Mouse (Mus musculus) spleen, postnatal 10 days (tissue): ENCODE data around the gene Atp13a5.

Source experiments
- DNase-seq, 2 experiments: peaks; one replicate each; pipeline ENCODE4 v3.0.0; 2021 to 2022; ENCODE audit warnings: low spot score in 2 of 2

Gene Atp13a5

DNA sequence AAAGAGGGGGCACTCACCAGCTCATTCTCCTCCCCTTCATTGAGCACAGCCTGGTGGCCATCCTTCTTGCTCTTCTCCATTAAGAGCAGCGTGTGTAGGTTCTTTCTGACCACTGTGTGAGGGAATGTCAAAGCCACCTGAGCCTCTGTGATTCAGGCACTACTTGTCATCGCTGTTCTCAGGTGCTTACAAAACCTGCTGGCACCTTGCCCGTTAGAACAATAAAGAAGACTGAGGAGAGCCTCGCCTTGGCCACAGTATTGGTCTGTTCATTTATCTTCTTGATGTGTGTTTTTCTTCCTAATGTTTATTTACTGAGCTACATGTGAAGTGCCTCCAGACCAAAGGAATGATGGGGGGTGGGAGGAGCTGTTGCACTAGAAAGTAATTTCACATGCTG, at the start of gene Atp13a5:
Gene Atp13a5, minus strand, starts transcription at position 275 of the 400 bp plus-strand sequence.
- DNase-seq, result no peak

DNA sequence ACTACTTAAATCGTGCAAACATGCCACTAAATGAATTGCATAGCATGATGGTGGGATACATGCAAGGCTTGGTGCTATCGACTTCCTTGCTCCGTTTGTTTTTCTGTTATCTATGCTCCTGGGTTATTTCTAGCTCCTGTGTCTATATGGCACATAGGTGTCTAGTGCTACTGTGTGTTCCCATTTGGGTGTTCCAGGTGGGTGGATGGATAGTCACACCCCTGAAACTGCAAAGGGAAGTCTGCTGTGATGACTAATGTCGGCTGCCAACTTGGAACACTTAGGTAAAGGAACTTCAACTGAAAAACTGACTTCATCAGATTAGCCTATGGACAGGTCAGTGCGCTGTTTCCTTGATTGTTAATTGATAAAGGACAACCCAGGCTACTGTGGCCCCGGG, 36.3 kb upstream of the Atp13a5 start:
- no peak for DNase-seq

DNA sequence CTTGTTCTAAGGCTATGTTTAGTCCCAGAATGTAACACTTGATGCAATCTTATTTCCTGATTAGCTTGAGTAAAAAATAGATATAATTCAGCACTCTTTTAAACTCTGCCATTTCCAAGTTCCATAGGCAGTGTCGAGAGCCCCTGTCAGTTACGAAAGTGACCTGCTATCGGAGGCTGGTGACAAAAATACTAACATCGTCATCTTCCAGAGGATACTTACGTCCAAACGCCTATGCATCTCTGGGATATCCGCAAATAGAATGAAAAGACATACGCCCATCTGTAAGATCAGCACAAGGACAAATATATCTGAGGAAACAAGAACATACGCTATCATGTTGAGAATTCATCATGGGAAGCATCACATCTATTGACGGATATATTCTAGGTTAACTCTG, 28.8 kb upstream of the Atp13a5 start:
- no peak for DNase-seq

DNA sequence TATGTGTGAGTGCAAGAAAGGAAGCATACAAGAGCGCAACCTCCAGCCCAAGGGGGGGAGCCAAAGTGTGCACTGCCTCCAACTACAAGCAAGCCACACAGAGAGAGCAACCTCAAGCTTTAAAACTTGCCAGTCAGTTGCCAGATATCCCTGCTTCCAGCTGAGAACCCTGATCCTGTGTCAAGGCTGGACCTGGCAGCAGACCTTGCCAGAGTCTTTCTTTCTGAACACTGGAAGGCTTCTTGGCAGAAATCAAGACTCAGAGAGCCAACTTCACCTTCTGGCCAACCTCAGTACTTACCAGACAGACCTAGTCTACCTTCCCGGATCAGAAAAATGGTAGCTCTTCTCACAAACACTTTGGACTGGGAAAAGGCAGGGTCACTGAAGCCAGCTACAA, 20.5 kb upstream of the Atp13a5 start:
- DNase-seq, result no peak

DNA sequence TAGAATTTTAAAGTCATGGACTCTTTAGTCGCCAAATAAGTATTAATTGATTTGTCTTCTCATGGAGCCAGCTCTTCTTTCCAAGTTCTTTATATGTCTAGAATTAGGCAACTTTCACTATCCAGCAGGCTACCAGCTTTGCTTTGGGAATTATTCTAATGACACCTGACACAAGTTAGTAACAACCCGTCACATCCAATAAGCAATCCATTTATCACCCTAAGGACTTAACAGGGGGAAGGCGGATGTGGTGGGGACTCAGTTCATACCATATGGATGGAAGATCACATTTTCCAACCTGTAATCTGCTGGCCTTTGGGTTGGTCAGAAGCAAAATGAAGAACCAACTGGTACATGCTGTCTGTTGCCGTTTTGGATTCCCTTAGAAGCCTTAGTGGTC, 6.2 kb upstream of the Atp13a5 start:
- no peak for DNase-seq

DNA sequence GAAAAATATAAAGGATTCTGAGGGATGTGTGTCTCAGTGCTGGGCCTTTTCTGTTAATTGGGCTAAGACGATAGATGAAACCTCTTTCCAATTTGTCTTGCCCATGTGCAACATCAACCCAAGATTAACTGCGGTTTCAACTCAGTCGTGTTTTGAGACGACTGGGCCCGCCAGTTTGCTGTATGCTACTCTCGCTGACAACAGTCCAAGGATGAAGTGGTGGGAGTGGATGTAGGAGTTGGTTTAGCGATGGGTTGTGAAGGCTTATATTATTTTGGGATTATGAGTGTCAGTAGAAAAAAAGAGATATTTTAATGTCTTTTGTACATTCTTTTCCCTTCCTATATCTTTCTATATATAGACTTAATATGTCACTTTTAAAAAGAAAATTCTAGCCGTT, 3.9 kb downstream of the Atp13a5 start:
- no peak for DNase-seq

DNA sequence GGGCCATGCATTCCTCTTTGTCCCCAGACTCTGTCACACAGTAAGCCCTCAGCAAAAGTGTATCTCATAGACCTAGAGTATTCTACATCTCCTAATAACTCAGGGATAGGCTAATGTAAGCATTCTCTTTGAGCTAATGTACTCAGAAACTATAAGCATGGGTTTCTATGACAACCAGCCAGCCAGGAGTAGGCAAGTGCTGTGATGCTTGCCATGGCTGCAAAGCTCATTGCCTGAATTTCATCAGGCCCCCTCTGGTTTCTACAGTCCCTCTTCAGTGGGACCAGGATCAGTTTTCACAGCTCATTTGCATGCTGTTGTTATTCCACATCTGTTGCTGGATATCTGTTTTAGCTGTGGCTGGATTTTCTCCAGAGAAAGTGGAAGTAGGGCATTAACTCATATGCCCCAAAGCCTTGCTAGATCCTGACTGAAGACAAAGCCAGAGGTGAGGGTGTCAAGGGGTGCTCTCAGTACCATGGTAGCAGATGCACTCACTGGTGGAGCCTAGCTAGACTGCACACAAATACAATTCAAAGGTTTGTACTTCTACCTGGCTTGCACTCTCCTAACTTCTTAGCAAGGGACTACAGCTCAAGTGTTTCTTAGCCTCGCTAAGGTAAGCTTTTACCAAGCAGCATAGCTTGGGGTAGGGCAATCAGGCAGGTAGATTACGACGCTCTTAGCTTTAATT, 47.0 kb downstream of the Atp13a5 start:
- DNase-seq, result no peak

DNA sequence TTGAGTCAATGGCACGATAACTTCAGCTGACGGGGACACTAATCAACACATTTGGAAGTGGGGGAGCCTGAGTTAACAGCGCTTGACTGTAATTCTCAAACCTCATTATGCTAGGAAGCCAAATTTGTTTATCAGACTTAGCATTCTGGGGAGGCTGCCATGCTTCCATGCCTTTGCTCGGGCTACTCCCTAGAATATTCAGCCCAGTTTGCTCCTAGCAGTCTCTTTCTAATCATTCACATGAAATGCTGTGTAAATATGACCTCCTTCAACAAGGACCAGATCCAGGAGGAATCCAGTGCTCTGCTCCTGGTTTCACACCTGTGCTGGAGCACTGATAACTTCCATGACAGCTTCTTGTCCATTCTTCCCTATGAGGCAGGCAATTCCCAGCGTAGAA, 47.6 kb downstream of the Atp13a5 start:
- DNase-seq, result no peak

DNA sequence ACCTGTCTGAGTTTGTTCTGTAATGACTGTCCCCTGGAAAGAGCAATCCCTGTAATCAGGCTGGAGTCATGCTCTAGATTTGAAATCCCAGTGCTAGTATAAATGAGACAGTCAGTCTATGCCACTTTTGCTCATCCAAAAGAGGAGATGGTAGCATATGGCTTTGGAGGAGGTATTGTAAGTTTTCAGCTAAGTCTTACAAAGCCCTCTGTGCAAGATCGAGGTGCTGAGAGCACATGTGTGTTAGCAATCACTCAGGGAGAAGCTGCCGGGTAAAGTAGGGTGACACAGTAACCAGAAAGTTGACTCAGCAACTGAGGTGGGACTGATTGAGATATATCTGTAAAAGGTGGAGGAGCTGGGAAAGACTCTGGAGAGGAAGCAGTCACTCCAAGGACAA, 49.3 kb downstream of the Atp13a5 start:
- no peak for DNase-seq

DNA sequence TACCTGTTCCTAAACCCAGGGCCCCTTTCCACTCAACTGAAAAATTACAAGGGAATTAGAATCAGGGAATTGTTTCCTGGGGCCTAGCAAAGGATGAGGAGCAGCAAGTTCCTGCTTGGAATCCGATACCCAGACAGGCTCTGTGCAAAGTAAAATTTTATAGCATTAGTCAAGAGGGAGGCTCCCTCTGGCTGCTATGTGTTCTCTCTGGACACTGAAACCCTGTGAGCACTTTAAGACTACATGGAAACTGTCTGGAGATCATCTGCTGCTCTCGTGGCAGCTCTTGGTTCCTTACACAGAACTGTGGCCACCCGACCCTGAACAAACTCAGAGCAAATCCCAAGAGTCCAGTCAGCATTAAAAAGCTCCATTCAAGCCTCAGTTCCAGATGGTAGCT, 50.6 kb downstream of the Atp13a5 start:
- no peak for DNase-seq

DNA sequence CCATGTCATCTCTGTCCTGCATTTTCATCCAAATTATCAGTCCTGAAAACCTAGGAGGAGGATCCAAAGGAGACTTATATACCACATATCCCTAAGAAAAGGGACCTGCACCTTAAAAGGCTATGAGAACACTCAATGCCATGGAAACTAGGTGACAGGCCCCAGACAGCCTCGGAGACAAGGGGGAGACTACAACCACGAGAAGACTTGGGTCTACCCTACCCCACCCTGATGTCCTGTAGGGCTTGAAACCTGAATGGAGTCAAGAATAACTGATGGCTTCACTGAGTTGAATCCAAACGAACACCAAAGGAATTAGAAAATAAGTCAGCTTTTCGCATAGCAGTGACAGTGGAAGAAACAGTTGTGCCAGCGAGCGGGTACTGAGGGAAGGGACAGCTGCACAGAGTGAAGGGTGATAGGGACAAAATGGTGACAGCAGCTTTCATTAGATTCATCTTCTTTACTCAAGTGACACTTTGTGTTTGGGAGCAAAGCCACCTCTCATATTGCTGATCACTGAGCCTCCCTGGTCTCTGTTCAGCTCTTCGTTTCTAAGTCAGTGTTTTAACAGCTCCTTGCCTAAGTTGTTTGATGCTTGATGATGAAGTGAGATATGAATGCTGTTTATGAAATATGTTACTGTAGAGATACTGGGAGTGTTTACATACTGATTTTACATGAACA, 53.2 kb downstream of the Atp13a5 start:
- no peak for DNase-seq

DNA sequence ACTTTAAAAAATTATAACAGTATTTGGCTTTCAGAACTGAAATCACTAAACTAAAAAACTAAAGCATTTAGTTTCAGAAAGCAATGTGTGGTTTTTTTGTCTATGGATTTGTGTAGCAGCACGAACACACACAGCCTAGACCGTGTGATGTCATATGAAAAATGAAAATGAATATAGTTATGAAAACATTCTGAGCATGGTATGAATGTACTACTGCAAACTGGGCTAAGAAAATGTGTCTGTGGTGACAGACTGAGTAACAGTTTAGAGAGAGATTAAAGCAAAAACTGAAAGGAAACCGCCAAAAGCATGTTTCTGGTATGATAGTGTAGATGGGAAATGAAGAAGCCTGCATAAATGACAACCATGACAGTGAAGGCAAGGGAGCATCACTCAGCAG, 57.8 kb downstream of the Atp13a5 start:
- DNase-seq, result no peak

DNA sequence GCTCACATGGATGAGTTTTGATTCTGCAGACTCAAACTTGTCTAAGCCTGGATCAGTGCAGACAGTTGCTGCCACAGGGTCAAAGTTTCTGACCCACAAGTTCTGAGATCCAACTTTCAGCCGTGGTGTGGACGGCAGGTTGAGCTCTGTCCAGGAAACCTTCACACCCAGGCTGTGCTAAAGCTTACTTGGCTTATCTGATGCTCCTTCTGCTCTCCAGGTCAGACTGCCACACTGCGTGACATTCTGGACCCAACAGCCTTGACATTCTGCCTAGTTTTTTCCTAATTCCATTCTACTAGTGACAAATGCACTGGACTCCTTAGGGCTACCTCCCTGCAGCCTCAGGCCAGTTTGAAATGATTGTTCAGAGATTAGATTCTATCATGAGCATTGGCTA, 63.1 kb downstream of the Atp13a5 start:
- no peak for DNase-seq

DNA sequence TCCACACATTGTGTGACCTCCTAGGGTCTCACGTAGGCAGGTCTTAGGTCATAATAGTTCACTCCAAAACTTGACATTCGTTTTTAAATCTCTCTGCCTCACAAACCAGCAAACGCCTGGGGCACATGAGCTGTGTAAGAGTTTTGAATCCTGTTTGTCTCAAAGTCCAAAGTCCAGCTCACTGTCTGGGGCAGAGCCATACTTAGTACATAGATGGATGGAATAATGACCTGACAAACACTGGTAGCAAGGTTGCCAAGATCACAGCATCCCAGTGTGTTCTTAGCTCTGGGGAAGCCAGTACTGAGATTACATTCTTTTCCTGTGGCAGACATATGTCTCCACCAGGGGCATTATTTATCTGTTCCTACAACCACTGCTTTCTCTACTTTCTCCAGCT, 63.5 kb downstream of the Atp13a5 start:
- DNase-seq, result no peak

DNA sequence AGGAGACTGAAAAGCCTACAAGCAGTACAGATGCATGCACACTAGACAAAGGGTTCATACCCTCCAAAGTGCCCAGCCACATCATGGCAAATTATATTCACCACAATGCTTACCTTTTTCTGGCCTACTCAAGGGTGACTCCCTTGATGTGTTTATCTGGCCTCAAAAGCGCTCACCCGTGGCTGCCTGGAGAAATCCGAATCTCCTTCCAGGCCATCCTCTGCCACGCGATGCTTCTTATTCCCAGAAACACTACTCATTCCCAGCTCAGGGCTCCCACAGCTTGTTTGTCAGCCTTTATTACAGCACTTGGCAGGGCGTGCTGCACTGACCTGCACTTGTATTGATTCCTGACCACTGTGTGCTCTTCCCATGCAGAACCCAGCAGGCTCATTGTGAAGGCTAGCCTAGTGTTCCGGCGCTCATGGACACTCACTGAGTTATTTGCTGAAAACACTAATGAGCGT, 80.9 kb downstream of the Atp13a5 start:
- no peak for DNase-seq

DNA sequence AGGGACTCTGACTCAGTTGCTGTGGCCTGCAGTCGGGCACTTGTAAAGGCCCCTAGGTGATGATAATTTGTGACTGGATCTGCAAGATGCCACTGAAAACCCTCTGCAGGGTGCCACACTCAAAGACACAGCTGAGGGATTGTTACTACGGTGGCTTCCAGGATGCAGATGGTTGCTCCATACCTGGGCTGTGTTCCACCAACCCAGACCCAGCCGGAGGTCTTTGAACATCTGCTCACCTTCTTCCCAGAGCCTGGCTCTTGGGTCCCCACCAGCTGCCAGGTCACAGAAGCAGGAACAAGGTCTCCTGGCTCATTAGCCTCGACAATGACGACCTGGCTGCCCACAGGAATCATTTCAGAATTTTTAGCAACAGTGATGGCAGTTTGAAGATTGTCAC, 97.8 kb downstream of the Atp13a5 start:
- DNase-seq, result no peak

DNA sequence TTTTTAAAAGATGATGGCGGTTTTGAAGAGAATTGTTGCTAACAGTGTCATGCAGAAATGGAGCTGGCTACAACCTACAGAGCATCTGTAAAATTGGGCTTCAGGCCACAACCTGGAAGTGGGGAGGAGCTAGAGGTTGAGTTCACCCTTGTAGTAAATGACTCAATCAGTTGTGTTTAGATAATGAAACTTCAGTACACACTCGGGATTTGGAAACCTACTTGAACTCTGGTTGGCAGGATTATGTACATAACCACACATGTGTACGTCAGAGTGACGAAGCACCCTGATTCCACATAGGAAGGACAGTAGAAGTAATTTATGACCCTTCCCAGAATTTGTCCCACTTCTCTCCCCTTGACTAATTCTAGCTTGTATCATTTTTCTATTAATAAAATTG, 124.2 kb downstream of the Atp13a5 start:
- no peak for DNase-seq

DNA sequence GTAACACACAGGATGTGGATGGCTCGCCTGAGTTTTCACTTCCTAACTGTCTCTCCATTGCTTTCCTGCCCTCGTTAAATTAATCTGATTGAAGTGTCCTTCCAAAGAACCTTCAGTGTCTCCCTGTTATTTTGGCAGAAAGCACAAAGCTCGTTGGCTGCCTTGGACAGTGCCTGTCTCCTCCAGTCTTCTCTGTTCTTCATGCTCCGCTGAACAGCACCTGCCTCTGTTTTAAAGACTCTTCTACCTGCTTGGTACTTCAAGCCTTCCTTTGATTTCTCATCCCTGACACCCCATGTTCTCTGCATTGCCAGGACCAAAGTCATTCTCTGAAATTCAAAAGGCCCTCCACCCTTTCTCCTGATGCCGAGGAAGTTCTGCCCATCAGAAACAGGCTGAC, 142.6 kb downstream of the Atp13a5 start:
- no peak for DNase-seq

DNA sequence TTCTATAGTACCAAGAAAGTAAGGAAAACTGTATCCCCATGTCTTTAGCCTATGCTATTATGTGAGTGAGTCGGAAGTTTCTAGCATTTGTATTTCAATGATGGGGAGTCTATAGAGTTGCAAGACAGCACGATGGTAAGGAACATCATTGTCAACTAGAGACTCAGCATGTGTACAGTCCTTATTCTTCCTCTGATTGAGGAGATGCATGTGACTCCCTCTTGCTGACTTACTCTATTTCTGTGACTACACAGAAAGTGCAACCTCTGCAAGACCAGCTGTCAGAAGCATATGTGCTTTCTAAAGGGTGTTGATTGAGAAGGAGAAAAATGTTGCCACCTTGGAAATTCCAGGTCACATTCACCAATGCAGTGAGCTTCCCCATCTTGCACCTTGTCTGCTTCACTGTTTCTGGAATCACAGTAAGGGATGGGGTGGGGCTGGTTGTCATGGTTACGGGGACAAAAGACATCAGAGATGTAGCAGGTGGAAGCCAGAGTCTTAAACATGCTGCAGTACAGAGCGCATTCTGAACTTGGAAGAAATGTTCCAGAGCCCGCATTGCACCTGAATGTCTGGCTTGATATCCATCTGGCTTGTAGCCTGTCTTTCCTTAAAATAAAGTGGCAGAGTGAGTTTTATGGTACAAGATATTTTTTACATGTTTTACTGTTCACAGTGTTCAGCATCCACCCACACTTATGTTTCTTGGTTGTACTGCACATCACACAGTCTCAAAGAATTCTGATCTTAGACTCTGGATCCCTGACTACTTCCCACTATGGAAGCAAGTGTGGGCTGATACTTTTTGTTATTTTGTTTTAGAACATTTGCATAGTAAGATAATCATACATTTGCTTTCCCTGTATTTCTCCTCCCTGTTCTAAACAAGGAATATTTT, 161.9 kb downstream of the Atp13a5 start:
- no peak for DNase-seq

DNA sequence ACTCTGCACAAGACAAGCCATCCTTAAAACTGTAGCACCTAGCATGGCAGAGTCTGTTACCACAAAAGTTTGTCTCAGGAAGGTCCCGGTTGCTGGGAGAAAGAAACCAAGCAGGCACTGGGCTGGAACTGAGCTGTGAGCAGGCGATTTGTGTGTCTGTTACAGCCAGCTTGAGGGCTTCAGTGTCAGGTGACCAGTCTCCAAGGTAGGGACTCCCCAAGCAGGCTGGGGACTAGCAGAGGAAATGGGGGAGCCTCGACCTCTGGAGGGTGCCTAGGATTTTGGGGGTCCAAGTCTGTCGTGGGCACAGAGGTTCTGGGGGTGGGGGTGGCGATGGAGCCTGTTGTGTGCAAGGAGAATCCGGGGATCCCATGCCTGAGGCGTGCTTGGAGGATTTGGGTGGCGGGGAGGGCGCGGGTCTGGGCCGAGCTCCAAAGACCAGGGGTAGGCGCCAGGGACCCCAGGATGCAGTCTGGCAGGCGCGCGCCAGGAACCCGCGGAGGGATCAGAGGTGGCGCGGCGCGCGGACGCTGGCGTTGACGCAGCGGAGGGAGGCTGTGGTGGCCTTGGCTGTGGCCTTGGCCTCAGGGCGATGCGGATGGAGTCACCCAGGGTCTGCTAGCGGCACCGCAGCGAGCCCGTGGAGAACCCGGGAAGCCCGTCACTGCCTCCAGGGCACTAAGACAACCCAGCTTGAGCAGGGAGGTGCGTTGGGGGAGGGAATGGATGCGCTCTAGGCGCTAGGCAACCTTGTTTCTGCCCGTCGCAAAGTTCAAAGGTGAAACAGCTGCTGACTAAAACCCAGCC, 168.7 kb downstream of the Atp13a5 start, which contains the start of gene Hrasls:
Gene Hrasls, plus strand, starts transcription at position 91 of the 807 bp plus-strand sequence.
- DNase-seq, result no peak

DNA sequence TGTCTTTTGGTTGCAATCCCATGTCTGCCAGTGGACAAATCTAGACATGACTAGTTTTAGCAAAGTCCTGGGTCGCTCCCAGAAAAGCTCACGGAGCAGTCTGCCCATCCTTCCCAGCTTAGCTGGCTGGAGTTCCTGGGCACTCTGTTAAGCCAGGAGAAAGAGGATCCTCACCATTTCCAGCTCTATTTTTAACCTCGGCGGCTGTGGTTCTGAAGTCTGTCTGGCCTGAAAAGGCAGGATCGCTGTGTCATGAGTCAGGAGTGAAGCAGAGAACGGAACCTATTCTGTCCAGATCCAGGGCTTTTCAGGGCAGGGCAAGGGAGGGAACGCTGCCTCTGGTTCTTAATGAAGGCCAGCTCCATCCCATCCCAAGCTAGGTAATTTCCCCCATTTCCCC, 169.7 kb downstream of the Atp13a5 start:
- DNase-seq, result no peak

DNA sequence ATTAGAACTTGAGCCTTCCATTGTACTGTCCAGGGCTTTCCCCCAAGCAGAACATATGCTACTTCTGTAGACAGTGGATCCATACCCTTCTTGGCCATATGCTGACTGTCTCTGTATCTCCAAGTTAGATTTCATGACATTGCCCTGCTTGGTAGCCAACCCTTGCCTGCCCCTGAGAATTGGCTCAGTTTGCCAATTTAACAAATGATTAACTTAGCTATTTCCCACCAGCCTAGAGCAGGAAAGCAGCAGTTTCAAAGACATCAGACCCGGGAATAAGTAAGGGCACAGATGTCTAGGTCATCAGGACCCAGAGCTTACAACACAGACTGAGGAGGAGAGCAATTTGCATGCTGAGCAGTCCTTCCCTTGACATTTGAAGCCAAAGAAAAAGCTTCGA, 173.0 kb downstream of the Atp13a5 start:
- DNase-seq, result no peak
